Mouse (Mus musculus) embryonic facial prominence, embryonic 10.5 days (tissue): ENCODE results near the gene Cd82. TPM values are rescaled to one million over a fixed set of nuclear protein-coding genes. Genes with fewer than 3 reads are reported as not detected.

Source experiments
- DNase-seq: peaks from one replicate; pipeline ENCODE4 v3.0.0-alpha.2; 2017; ENCODE audit warnings: low spot score
- H3K27ac ChIP-seq: fragments of 300-500 bp; sonication (generic); replicated peaks from 2 replicates; pipeline ENCODE4 v1.5.1; 2016; ENCODE audit warnings: mild to moderate bottlenecking
- H3K27me3 ChIP-seq: fragments of 300-500 bp; sonication (generic); replicated peaks from 2 replicates; pipeline ENCODE4 v1.6.1; 2016; ENCODE audit warnings: low read depth, mild to moderate bottlenecking; ENCODE audit not compliant: poor library complexity, severe bottlenecking
- H3K36me3 ChIP-seq: fragments of 300-500 bp; sonication (generic); replicated peaks from 2 replicates; pipeline ENCODE4 v1.6.1; 2016; ENCODE audit warnings: mild to moderate bottlenecking, moderate library complexity
- H3K4me1 ChIP-seq: fragments of 300-500 bp; sonication (generic); 2 replicates; pipeline ENCODE4 v1.6.1; 2016
- H3K4me3 ChIP-seq: fragments of 300-500 bp; sonication (generic); 2 replicates; pipeline ENCODE4 v1.5.1; 2016; ENCODE audit warnings: mild to moderate bottlenecking, moderate library complexity
- H3K9me3 ChIP-seq: fragments of 300-500 bp; sonication (generic); 2 replicates; pipeline ENCODE4 v1.6.1; 2016; ENCODE audit warnings: mild to moderate bottlenecking
- WGBS: fragments of 180-500 bp; shearing (Covaris S2); methylation state at CpG from one replicate; pipeline ENCODE4 v1.1.7; 2016; 5-methylcytosine and 5-hydroxymethylcytosine counted together
- polyA plus RNA-seq: library from polyadenylated mRNA; unstranded; fragments of >200 nt; fragmentation: Nextera tagmentation; extraction: Ambion mirVana; gene quantifications from 2 replicates; pipeline ENCODE4 v1.2.1, GENCODE M21; 2016

The Cd82 gene
- polyA plus RNA-seq, result 5.2 and 7.3 TPM in 2 replicates

DNA sequence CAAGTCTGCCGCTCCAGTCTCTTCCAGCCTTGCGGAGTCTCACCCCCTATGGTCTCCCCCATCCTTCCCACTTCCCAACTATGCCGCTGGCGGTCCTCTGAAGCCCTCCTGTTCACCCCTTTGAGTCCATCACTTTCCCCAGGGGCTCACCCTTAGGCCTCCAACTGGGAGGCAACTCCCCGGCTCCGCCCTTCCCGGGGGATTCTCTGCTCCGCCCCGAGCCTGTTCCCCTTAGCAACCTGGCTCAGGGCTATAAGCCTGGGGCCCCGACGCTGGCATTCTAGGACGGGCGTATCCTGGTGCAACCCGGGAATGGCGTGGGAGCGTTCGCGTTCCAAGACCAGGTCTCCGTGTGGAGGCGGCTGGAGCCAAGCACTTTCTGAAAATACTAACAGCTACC is at the start of gene Cd82:
TSS of gene Cd82 (minus strand) at position 381 of the 400 bp plus-strand sequence.
- Histone ChIP-seq H3K4me3 (peak within 1 kb of the TSS; percentile 62), H3K27ac (peak within 1 kb of the TSS; percentile 70), H3K36me3 (no peaks in the 10 kb centered on the region), H3K9me3 (no peaks in the 10 kb centered on the region), H3K4me1 (peaks cover 39% of the 10 kb centered on the region), H3K27me3 (peaks cover 52% of the 10 kb centered on the region)
- 2% methylated on average over 20 of the region's 20 CpGs for WGBS
- peak; percentile 70 for DNase-seq

DNA sequence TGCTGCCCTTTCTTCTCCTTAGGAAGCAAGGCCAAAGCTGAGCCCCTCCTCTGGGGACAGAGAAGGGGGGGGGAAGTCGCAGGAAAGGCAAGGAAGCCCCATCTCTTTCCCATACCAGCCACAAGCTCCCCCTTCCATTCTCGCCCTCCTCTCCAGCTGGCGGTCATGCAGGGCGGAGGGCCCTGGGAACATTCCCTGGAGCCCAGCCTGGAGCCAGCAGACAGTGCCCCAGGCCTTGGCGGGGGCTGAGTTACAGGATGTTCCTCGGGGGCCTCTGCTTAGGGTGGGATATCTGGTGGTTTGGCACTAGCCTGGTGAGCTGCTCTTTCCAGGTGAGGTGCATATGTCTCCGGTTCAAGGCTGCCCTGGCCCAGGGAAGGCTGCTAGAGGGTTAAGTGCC is 49.2 kb upstream of the Cd82 start:
- Histone ChIP-seq H3K9me3 (no peaks in the 10 kb centered on the region), H3K36me3 (no peaks in the 10 kb centered on the region), H3K4me1 (peaks cover 17% of the 10 kb centered on the region), H3K27me3 (no peaks in the 10 kb centered on the region), H3K27ac (peak overlapping the region; percentile 51), H3K4me3 (no peak overlapping the region)
- DNase-seq, result no peak
- 67% methylated on average over 7 of the region's 7 CpGs for WGBS

DNA sequence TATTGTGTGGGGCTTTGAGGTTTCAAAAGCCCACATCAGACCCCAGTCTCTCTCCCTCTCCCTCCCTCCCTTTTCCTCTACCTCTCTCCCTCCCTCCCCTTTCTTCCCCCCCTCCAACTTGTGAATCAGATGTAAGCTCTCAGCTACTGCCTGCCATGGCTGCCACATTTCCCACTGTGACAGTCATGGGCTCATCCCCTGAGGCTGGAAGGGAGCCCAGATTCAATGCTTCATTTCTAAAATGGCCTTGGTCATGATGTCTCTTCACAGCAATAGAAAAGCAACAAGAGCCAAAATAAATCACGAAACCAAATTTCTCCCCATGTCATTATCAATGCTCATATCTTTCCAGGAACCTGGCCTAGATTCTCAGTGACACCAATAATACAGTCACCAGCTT is 47.9 kb upstream of the Cd82 start:
- Histone ChIP-seq H3K27ac (no peak overlapping the region), H3K36me3 (no peaks in the 10 kb centered on the region), H3K27me3 (no peaks in the 10 kb centered on the region; the same call in 1 of the 2 replicates), H3K9me3 (no peaks in the 10 kb centered on the region), H3K4me3 (no peak overlapping the region), H3K4me1 (peaks cover 17% of the 10 kb centered on the region)
- WGBS, result 88% methylated on average over 1 of the region's 1 CpGs
- no peak for DNase-seq

DNA sequence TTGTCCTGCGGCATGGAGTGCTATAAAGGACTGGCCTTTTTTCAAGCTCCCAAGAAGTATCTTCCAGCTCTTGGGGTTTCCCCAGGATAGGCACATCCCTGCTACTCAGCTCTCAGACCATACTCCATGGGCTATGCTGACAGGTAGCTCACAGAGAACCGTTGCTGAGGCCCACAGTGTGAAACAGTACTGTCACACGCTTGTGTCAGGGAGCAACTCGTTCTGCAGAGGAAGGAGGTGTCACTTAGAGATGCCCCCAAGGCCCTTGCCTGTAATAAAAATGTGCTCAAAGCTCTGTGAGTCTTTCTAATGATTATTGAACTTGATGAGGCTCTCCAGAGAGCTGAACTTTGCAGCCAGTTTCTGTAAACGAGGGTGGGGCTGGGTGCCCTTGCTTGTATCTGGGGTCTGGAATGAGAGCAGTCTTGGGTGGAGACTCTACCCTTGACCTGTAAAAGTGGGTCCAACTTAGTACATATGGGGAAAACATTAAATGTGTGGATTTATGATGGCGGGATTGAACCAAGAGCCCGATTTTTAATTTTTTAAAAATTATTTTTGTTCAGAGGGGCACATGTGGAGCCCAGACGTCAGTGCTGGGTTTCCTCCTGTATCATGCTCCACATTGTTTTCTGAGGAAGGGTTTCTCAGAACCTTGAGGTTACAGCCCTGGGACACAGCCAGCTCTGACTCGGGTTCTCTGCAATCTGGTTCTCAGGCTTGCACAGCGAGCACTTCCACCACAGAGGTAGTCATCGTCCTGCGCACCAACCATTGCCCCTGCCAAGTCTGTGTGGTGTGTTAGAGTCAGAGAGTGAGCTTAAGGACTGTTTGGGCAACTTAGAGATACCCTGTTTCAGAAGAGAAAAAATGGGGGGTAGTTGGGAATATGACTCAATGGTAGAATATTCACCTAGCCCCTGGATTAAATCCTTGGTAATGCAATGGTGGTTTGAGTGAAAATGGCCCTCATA is 47.1 kb upstream of the Cd82 start:
- Histone ChIP-seq H3K9me3 (no peaks in the 10 kb centered on the region), H3K36me3 (no peaks in the 10 kb centered on the region), H3K27me3 (no peaks in the 10 kb centered on the region; the same call in 1 of the 2 replicates), H3K4me1 (peaks cover 17% of the 10 kb centered on the region), H3K27ac (no peak overlapping the region), H3K4me3 (no peak overlapping the region)
- DNase-seq, result no peak
- WGBS, result 87% methylated on average over 12 of the region's 12 CpGs

DNA sequence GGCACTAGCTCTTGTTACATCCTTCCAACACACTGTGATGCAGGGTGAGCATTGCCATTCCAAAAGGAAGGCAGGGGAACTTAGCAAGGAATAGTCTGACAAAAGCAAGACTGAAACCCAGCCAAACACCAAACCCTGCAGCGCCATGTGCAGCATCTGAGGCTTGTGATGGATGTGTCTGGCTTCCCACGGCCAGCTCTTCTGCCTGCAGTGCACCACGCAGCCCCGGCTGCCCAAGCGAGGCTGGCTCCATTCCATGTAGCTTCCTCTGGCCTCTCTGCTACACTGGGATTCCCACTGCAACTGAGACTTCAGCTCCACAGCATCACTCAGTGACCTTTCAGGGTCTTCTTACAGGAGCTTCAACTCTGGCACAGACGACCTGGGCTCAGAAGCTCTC is 42.2 kb upstream of the Cd82 start:
- H3K36me3 ChIP-seq, result no peaks in the 10 kb centered on the region
- 89% methylated on average over 6 of the region's 6 CpGs for WGBS

DNA sequence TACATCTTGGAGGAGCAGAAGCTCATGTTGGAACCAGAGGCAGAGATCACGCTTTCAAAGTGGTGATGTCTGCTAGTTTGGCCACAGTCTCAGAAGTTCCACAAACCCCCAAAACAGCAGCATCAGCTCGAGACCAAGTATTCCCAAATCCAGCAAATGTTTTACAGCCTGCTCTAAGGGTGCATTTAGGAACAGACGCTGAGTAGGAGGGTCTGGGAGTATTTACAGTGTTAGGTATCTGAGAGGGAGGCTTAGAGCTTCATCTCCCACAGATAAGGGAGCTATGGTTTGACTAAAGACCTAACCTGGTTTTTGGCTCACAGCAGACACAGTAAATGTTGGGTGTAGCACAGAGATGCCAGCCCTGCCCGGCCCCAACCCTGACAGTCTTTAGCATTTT is 40.4 kb upstream of the Cd82 start:
- Histone ChIP-seq H3K36me3 (no peaks in the 10 kb centered on the region), H3K4me3 (no peak overlapping the region), H3K27ac (no peak overlapping the region), H3K27me3 (peaks cover 5% of the 10 kb centered on the region; the same call in 1 of the 2 replicates), H3K4me1 (peaks cover 27% of the 10 kb centered on the region), H3K9me3 (no peaks in the 10 kb centered on the region)
- DNase-seq, result no peak
- WGBS, result 80% methylated on average over 4 of the region's 4 CpGs

More for the DNA sequence above, 42.2 kb upstream of the Cd82 start:
- no peak overlapping the region for H3K4me3 ChIP-seq
- H3K4me1 ChIP-seq, result peaks cover 27% of the 10 kb centered on the region
- no peak overlapping the region for H3K27ac ChIP-seq
- no peaks in the 10 kb centered on the region for H3K9me3 ChIP-seq
- peaks cover 5% of the 10 kb centered on the region; the same call in 1 of the 2 replicates for H3K27me3 ChIP-seq
- no peak for DNase-seq

DNA sequence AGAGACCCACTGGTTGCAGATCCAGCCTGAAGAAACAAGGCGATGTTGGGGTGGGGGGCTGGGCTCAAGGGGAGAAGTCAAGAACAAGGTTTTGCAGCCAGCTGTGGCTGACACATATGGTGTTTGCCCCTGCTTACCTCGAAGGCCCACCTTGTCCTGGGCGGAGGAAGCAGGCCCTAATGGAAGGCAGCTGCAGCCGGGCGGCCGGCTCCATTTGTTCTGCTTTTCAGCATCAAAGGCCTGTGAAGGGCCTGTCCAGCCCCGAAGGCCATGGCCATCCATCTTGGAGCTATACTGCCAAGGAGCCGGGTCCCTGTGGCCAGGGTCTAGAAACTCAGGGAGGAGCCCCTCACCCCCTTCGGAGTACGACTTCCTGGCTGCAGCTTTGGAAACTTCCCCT is 38.4 kb upstream of the Cd82 start:
- DNase-seq, result peak; percentile 84
- H3K36me3 ChIP-seq, result no peaks in the 10 kb centered on the region
- H3K4me1 ChIP-seq, result peaks cover 27% of the 10 kb centered on the region
- 52% methylated on average over 10 of the region's 10 CpGs for WGBS
- peaks cover 5% of the 10 kb centered on the region; the same call in 1 of the 2 replicates for H3K27me3 ChIP-seq
- H3K27ac ChIP-seq, result peak overlapping the region; percentile 81
- no peak overlapping the region for H3K4me3 ChIP-seq
- no peaks in the 10 kb centered on the region for H3K9me3 ChIP-seq

DNA sequence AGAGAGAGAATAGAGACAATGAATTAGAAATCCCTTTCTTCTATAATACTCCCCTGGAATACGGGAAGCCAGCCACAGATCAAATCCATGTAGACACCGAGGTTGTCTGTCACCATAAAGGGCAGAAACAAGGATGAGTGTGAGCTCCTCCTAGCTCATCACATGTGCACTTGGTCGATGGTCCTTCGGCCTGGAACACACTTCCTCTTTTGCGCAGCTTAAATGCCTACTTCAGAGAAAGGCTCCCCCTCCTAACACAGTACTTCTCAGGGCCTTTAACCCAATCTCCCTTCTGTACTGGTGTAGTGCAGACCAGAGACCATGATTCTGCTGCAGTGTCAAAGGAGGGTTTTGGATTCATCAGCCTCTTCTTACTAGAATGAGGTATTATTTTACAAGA is 34.3 kb upstream of the Cd82 start:
- Histone ChIP-seq H3K9me3 (no peaks in the 10 kb centered on the region), H3K4me3 (no peak overlapping the region), H3K4me1 (peaks cover 21% of the 10 kb centered on the region), H3K27ac (0 out of 2 replicates have a peak overlapping the region, but pooled peaks have one; percentile 19), H3K27me3 (no peaks in the 10 kb centered on the region; the same call in 1 of the 2 replicates), H3K36me3 (no peaks in the 10 kb centered on the region)
- DNase-seq, result no peak
- 92% methylated on average over 5 of the region's 5 CpGs for WGBS

DNA sequence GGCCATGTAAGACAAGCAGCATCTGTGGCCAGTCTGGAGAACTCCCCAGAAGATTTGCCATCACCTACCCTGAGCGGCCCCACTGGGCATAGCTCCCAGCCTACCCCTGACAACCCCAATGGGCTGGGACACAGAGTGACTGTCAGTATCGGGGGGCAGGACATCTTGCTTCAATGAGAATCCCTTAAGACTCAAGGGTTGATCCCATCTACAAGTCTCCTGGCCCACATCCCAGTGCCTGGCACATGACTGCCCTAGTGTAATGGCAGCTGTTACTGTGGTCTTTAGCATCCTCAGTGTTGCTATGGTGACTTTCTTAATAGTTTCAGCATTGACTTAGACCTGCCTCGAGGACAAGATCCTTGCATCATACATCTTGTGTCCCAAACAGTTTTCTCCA is 32.2 kb upstream of the Cd82 start:
- 93% methylated on average over 3 of the region's 3 CpGs for WGBS
- no peaks in the 10 kb centered on the region for H3K9me3 ChIP-seq
- no peak for DNase-seq
- peaks cover 7% of the 10 kb centered on the region for H3K27me3 ChIP-seq
- H3K4me3 ChIP-seq, result no peak overlapping the region
- 0 out of 2 replicates have a peak overlapping the region, but pooled peaks have one; percentile 2 for H3K27ac ChIP-seq
- H3K36me3 ChIP-seq, result no peaks in the 10 kb centered on the region
- H3K4me1 ChIP-seq, result peaks cover 17% of the 10 kb centered on the region

DNA sequence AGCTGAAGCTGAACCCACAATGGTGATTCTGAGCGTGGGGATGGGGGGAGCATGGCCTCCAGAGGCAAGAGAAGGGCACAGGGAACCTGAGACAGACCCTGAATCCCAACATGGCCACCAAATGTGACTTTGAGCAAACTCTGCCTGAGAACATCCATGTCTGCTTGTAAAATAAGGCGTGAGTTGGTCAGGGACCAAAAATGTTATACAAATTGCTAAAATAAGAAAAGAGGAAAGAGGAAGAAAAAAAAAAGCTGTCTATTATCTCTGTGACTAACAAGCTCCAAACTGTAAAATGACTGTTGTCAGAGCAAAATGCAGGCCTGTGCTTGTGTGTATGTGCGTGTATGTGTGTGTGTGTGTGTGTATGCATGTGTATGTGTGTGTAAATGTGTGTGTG is 30.6 kb upstream of the Cd82 start:
- Histone ChIP-seq H3K36me3 (no peaks in the 10 kb centered on the region), H3K4me1 (peaks cover 33% of the 10 kb centered on the region), H3K27me3 (peaks cover 18% of the 10 kb centered on the region), H3K4me3 (no peak overlapping the region), H3K9me3 (no peaks in the 10 kb centered on the region), H3K27ac (0 out of 2 replicates have a peak overlapping the region, but pooled peaks have one; percentile 24)
- 77% methylated on average over 3 of the region's 3 CpGs for WGBS
- no peak for DNase-seq

DNA sequence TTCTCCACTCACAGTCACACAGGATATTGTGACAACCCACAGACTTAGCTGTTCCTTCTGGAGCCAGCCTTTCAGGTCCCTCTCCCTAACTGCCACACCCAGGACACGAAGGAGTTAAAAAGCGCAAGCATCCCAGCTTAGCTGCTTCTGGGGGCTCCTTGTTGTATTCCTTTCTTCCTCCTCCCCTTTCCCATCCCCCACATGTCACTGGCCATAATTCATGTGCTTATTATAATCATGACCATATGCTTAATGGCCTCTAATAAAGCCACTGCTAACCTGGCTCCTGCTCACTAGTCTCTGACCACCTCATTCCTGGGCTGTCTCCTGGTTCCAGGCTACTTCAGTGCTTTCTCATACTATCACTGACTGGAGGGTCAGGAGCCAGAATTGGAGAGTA is 27.6 kb upstream of the Cd82 start:
- WGBS, result 78% methylated on average over 2 of the region's 2 CpGs
- peak; percentile 42 for DNase-seq

DNA sequence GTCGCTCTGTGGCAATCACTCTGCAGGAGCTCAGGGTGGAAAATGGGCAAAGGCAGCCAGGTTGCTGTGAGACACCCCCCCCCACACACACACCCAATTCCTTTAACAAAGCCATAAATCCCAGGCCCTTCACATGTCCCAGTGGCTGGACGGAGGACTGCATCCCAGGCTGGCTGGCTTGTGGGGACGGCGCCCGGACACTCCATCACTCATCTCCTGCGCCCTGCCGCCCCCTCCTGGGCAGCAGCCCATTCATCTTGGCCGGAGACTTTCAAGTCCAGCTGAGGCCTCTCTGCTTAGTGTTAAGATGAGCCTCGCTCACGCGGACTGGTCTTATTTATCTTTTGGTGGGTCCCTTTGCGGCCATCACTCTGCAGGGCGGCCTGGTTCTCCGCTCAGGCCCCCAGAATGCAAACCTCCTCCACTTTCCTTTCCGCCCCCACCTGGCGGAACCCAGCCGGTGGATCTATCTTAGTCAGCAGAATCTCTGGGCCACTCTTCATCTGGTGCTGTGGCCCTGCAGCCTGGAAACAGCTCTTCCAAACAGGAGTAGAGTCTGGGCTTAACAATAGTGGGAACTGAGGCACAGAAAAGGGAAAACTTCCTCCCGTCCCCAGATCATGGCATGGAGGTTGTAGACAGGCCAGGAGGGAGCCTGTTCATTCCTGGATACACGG is 26.1 kb upstream of the Cd82 start:
- H3K27me3 ChIP-seq, result peaks cover 34% of the 10 kb centered on the region
- H3K27ac ChIP-seq, result peak overlapping the region; percentile 25
- 42% methylated on average over 19 of the region's 19 CpGs for WGBS
- H3K4me1 ChIP-seq, result peaks cover 45% of the 10 kb centered on the region
- no peaks in the 10 kb centered on the region for H3K9me3 ChIP-seq
- no peaks in the 10 kb centered on the region for H3K36me3 ChIP-seq
- no peak overlapping the region for H3K4me3 ChIP-seq
- DNase-seq, result peak; percentile 64

More for the DNA sequence above, 27.6 kb upstream of the Cd82 start:
- no peak overlapping the region for H3K27ac ChIP-seq
- peaks cover 34% of the 10 kb centered on the region for H3K27me3 ChIP-seq
- H3K36me3 ChIP-seq, result no peaks in the 10 kb centered on the region
- H3K4me3 ChIP-seq, result no peak overlapping the region
- peaks cover 41% of the 10 kb centered on the region for H3K4me1 ChIP-seq
- H3K9me3 ChIP-seq, result no peaks in the 10 kb centered on the region
